In the genomic region with DNA sequence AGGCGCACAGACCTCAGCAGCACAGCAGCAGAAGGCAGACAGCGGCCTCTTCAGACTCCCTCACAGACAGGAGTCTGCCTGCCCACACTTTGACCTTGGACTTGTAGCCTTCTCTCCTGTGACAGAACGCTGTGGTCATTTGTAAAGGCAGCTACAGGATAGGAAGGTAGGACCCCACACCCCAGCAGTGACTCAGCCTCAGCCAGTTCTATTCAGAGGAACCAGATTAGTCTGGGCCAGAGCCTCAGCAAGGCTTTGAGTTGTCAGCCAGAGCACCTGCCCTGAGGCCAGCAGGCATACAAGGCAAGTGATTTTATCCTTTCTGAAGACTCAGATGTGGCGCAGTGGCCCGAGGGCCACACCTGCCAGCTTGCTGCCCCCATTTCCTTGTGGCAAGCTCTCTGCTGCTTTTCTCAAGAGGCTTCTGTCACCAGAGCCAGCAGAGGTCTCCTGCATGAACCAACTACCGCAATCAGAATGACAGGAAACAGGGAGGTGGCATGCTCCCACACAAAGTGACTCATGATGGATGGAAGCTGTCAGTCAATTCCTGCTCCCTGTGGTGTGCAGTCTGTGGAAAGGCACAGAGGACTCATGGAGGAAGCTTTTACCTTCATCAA, we compare ENCODE assay signal across 17 mouse cellular contexts. TPM values are rescaled to one million over a fixed set of nuclear protein-coding genes. Genes with fewer than 3 reads are reported as not detected.
DNase-seq lines count a peak whose midpoint lies in the region; ATAC-seq and TF ChIP-seq lines count a peak whose summit lies in the region.
"Had no signal": no experiment of that assay in that cellular context is flagged by ENCODE, and none has a peak within 500 bp of the region (broad histone marks: within the 10 kb centered on the region; RNA-seq: fewer than 3 reads in every experiment).

No protein-coding gene starts in this region.

- ATAC-seq in frontal cortex, adult (ENCODE audit: low TSS enrichment): peak; percentile 94
- 0 out of 2 replicates have a peak, but pooled peaks have one; percentile 46 for ATAC-seq in kidney, postnatal 0 days (replicated peaks; ENCODE audit: low FRiP score, low read depth)
- ATAC-seq: CD4-positive, CD25-positive, alpha-beta regulatory T cell, adult 4 months; forebrain, embryonic 13.5 days had no signal

- WGBS in kidney, postnatal 0 days: 60% methylated on average over 6 of the region's 6 CpGs

- no peak overlapping the region for H3K27ac ChIP-seq in kidney, postnatal 0 days
- H3K27ac ChIP-seq: embryonic facial prominence, embryonic 12.5 days; forebrain, embryonic 13.5 days; hindbrain, embryonic 12.5 days; limb, embryonic 13.5 days had no signal

- no peak for DNase-seq in frontal cortex, postnatal 25 days (ENCODE audit: low spot score in 2 of 2)
- no peak for DNase-seq in kidney, postnatal 0 days (ENCODE audit: low spot score)
- no peak for DNase-seq in kidney, adult 9 months
- peak; percentile 79 for DNase-seq in 3134 (ENCODE audit: extremely low read depth, insufficient read length, low spot score)
- peak; percentile 6 for DNase-seq in brain, embryonic 14.5 days (ENCODE audit: low read depth)
- no peak for DNase-seq in urinary bladder, postnatal 25 days (ENCODE audit: low spot score)
- DNase-seq in embryo, embryonic 10 days (ENCODE audit: low spot score): no peak
- DNase-seq: cerebellum, adult 9-11 months; gastrocnemius, postnatal 25 days; kidney, postnatal 10 days; lung, adult 18-20 months had no signal

- no peak for TF ChIP-seq POLR2A in brain, embryonic 14.5 days (IDR thresholded peaks at IDR 0.05; ENCODE audit: borderline replicate concordance, extremely low read depth, insufficient read depth, insufficient read length, poor library complexity, severe bottlenecking)

- TF ChIP-seq CTCF in kidney, postnatal 0 days (IDR thresholded peaks at IDR 0.05; ENCODE audit: low read depth): no peak
- no peak for TF ChIP-seq CTCF in brain, embryonic 14.5 days (IDR thresholded peaks at IDR 0.05; ENCODE audit: borderline replicate concordance, extremely low read depth, insufficient read depth, insufficient read length)

- H3K9me3 ChIP-seq in kidney, postnatal 0 days (replicated peaks; ENCODE audit: low read length): no peaks in the 10 kb centered on the region
- H3K9me3 ChIP-seq: embryonic facial prominence, embryonic 12.5 days; forebrain, embryonic 13.5 days; hindbrain, embryonic 12.5 days had no signal

- no peaks in the 10 kb centered on the region for H3K27me3 ChIP-seq in kidney, postnatal 0 days (ENCODE audit: insufficient read depth, low read length)
- H3K27me3 ChIP-seq: embryonic facial prominence, embryonic 12.5 days; forebrain, embryonic 13.5 days; hindbrain, embryonic 12.5 days; limb, embryonic 13.5 days had no signal

- H3K36me3 ChIP-seq in kidney, postnatal 0 days (ENCODE audit: insufficient read depth, low read length): no peaks in the 10 kb centered on the region
- H3K36me3 ChIP-seq: embryonic facial prominence, embryonic 12.5 days; hindbrain, embryonic 12.5 days; limb, embryonic 13.5 days had no signal

- H3K4me3 ChIP-seq in kidney, postnatal 0 days (replicated peaks; ENCODE audit: low read depth, low read length): no peak overlapping the region
- H3K4me3 ChIP-seq: embryonic facial prominence, embryonic 12.5 days; forebrain, embryonic 13.5 days; hindbrain, embryonic 12.5 days; limb, embryonic 13.5 days had no signal

- no peaks in the 10 kb centered on the region for H3K4me1 ChIP-seq in kidney, postnatal 0 days (replicated peaks; ENCODE audit: insufficient read depth, low read length)
- H3K4me1 ChIP-seq: embryonic facial prominence, embryonic 12.5 days; forebrain, embryonic 13.5 days; hindbrain, embryonic 12.5 days; limb, embryonic 13.5 days had no signal

- no peak overlapping the region for H3K9ac ChIP-seq in kidney, postnatal 0 days (ENCODE audit: low read depth, low read length)
- H3K9ac ChIP-seq: embryonic facial prominence, embryonic 12.5 days; forebrain, embryonic 13.5 days; hindbrain, embryonic 12.5 days; limb, embryonic 13.5 days had no signal

- no peak overlapping the region for H3K4me2 ChIP-seq in kidney, postnatal 0 days (ENCODE audit: low read length)
- H3K4me2 ChIP-seq: embryonic facial prominence, embryonic 12.5 days; forebrain, embryonic 13.5 days; hindbrain, embryonic 12.5 days; limb, embryonic 13.5 days had no signal

RNA-seq across cellular contexts. Expression of a gene that starts 16.9 kb away (rescaled TPM):
- polyA plus RNA-seq in kidney, postnatal 0 days (2015; fragmentation: Nextera tagmentation; extraction: Ambion mirVana): 5.1 and 5.8 TPM in 2 replicates
- polyA plus RNA-seq in brain, embryonic 14.5 days (2012; rRNA removed): 16.7 and 29.0 TPM in 2 replicates

RNA-seq across cellular contexts. Expression of a gene that starts 50.0 kb away (rescaled TPM):
- polyA plus RNA-seq in kidney, postnatal 0 days (2015; fragmentation: Nextera tagmentation; extraction: Ambion mirVana): 67.5 and 68.0 TPM in 2 replicates
- 21.4 and 21.9 TPM in 2 replicates for polyA plus RNA-seq in brain, embryonic 14.5 days (2012; rRNA removed)

Comparison
In these comparisons a context has a peak if more than half of its experiments do, and no peak if none do; other contexts are left out.
1. DNase-seq: peak in 3134 (single experiment) and brain, embryonic 14.5 days (single experiment); none in frontal cortex, postnatal 25 days (0 of 2), kidney, postnatal 0 days (single experiment), kidney, adult 9 months (single experiment), urinary bladder, postnatal 25 days (single experiment) and embryo, embryonic 10 days (single experiment).